Mouse (Mus musculus): ENCODE data around the gene Pdk3. TPM values are rescaled to one million over a fixed set of nuclear protein-coding genes. Genes with fewer than 3 reads are reported as not detected.

Pdk3 gene
- polyA plus RNA-seq, 1 experiment from 2014 or later = 63.9 TPM

DNA sequence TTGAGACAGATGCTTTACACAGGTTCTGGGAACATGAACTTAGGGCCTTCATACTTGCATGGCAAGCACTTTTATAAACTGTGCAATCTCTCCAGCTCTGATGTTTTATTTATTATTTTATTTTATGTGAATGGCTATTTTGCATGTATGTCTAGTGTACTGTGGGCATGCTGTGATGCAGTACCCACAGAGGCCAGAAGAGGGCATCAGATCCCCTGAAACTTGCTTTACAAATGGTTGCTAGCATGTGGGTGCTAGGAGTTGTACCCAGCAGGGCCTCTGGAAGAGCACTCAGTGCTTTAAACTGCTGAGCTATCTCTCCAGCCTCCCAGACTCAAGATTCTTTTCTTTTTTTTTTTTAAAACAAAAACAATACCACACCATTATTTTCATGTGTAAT lies 38.8 kb downstream of the Pdk3 start:
- no peak overlapping the region for H3K9ac ChIP-seq (ENCODE audit: low read length)
- no peaks in the 10 kb centered on the region for H3K9me3 ChIP-seq (ENCODE audit: control insufficient read depth, low read length)
- H3K27ac ChIP-seq (ENCODE audit: low read length) = no peak overlapping the region
- H3K36me3 ChIP-seq (ENCODE audit: control insufficient read depth, insufficient read depth, low read length) = no peaks in the 10 kb centered on the region
- no peaks in the 10 kb centered on the region for H3K27me3 ChIP-seq (ENCODE audit: control insufficient read depth, insufficient read depth, low read depth, low read length)
- no peak overlapping the region for H3K4me3 ChIP-seq (ENCODE audit: low read length)
- no peak for ATAC-seq (ENCODE audit: low read depth)
- H3K4me2 ChIP-seq (ENCODE audit: low read depth, low read length) = no peak overlapping the region
- no peaks in the 10 kb centered on the region for H3K4me1 ChIP-seq (replicated peaks; ENCODE audit: control insufficient read depth, insufficient read depth, low read length)

- no peaks in the 10 kb centered on the region for H3K36me3 ChIP-seq (ENCODE audit: control insufficient read depth, insufficient read depth, low read length)
- 79% methylated on average over 1 of the region's 1 CpGs for WGBS
- no peak overlapping the region for H3K4me2 ChIP-seq (ENCODE audit: low read depth, low read length)
- no peak overlapping the region for H3K9ac ChIP-seq (ENCODE audit: low read length)
- no peak overlapping the region for H3K4me3 ChIP-seq (ENCODE audit: low read length)
- H3K9me3 ChIP-seq (ENCODE audit: control insufficient read depth, low read length) = no peaks in the 10 kb centered on the region
- no peaks in the 10 kb centered on the region for H3K4me1 ChIP-seq (replicated peaks; ENCODE audit: control insufficient read depth, insufficient read depth, low read length)
- no peaks in the 10 kb centered on the region for H3K27me3 ChIP-seq (ENCODE audit: control insufficient read depth, insufficient read depth, low read depth, low read length)
- ATAC-seq (ENCODE audit: low read depth) = no peak
- no peak overlapping the region for H3K27ac ChIP-seq (ENCODE audit: low read length)
These were observed 42.4 kb downstream of the Pdk3 start for GRCm38 (mm10) chrX:93789562-93789961.

- Histone ChIP-seq H3K36me3 (ENCODE audit: control insufficient read depth, insufficient read depth, low read length) (no peaks in the 10 kb centered on the region), H3K4me3 (ENCODE audit: low read length) (no peak overlapping the region), H3K27me3 (ENCODE audit: control insufficient read depth, insufficient read depth, low read depth, low read length) (no peaks in the 10 kb centered on the region), H3K9me3 (ENCODE audit: control insufficient read depth, low read length) (no peaks in the 10 kb centered on the region), H3K9ac (ENCODE audit: low read length) (no peak overlapping the region), H3K27ac (ENCODE audit: low read length) (no peak overlapping the region), H3K4me2 (ENCODE audit: low read depth, low read length) (no peak overlapping the region), H3K4me1 (replicated peaks; ENCODE audit: control insufficient read depth, insufficient read depth, low read length) (0 out of 2 replicates have a peak, but pooled peaks cover under 1% of the 10 kb centered on the region)
- no peak for ATAC-seq (ENCODE audit: low read depth)
- 61% methylated on average over 3 of the region's 3 CpGs for WGBS
These were observed 71.2 kb downstream of the Pdk3 start for GRCm38 (mm10) chrX:93760770-93761169.

- no peak for ATAC-seq (ENCODE audit: low read depth)
- Histone ChIP-seq H3K36me3 (ENCODE audit: control insufficient read depth, insufficient read depth, low read length) (no peaks in the 10 kb centered on the region), H3K4me1 (replicated peaks; ENCODE audit: control insufficient read depth, insufficient read depth, low read length) (0 out of 2 replicates have a peak, but pooled peaks cover 2% of the 10 kb centered on the region), H3K4me2 (ENCODE audit: low read depth, low read length) (no peak overlapping the region), H3K27ac (ENCODE audit: low read length) (no peak overlapping the region), H3K4me3 (ENCODE audit: low read length) (no peak overlapping the region), H3K9ac (ENCODE audit: low read length) (no peak overlapping the region), H3K9me3 (ENCODE audit: control insufficient read depth, low read length) (no peaks in the 10 kb centered on the region), H3K27me3 (ENCODE audit: control insufficient read depth, insufficient read depth, low read depth, low read length) (no peaks in the 10 kb centered on the region; the same call in 1 of the 2 replicates)
- WGBS = 37% methylated on average over 7 of the region's 7 CpGs
These were observed 75.0 kb downstream of the Pdk3 start for GRCm38 (mm10) chrX:93756867-93757455.

- H3K27me3 ChIP-seq (ENCODE audit: control insufficient read depth, insufficient read depth, low read depth, low read length) = no peaks in the 10 kb centered on the region; the same call in 1 of the 2 replicates
- H3K36me3 ChIP-seq (ENCODE audit: control insufficient read depth, insufficient read depth, low read length) = no peaks in the 10 kb centered on the region
- no peak overlapping the region for H3K9ac ChIP-seq (ENCODE audit: low read length)
- H3K9me3 ChIP-seq (ENCODE audit: control insufficient read depth, low read length) = no peaks in the 10 kb centered on the region
- 44% methylated on average over 11 of the region's 11 CpGs for WGBS
- 0 out of 2 replicates have a peak, but pooled peaks cover 2% of the 10 kb centered on the region for H3K4me1 ChIP-seq (replicated peaks; ENCODE audit: control insufficient read depth, insufficient read depth, low read length)
- H3K4me3 ChIP-seq (ENCODE audit: low read length) = no peak overlapping the region
- H3K27ac ChIP-seq (ENCODE audit: low read length) = no peak overlapping the region
- ATAC-seq (ENCODE audit: low read depth) = no peak
- H3K4me2 ChIP-seq (ENCODE audit: low read depth, low read length) = no peak overlapping the region
These were observed 76.7 kb downstream of the Pdk3 start for GRCm38 (mm10) chrX:93755210-93755842.

- Histone ChIP-seq H3K4me1 (replicated peaks; ENCODE audit: control insufficient read depth, insufficient read depth, low read length) (no peaks in the 10 kb centered on the region), H3K4me2 (ENCODE audit: low read depth, low read length) (no peak overlapping the region), H3K9me3 (ENCODE audit: control insufficient read depth, low read length) (no peaks in the 10 kb centered on the region), H3K4me3 (ENCODE audit: low read length) (no peak overlapping the region), H3K27me3 (ENCODE audit: control insufficient read depth, insufficient read depth, low read depth, low read length) (no peaks in the 10 kb centered on the region; the same call in none of the 2 replicates), H3K36me3 (ENCODE audit: control insufficient read depth, insufficient read depth, low read length) (no peaks in the 10 kb centered on the region), H3K9ac (ENCODE audit: low read length) (no peak overlapping the region), H3K27ac (ENCODE audit: low read length) (no peak overlapping the region)
- WGBS = 77% methylated on average over 6 of the region's 6 CpGs
- ATAC-seq (ENCODE audit: low read depth) = no peak
These were observed 81.4 kb downstream of the Pdk3 start for GRCm38 (mm10) chrX:93750566-93750965.

DNA sequence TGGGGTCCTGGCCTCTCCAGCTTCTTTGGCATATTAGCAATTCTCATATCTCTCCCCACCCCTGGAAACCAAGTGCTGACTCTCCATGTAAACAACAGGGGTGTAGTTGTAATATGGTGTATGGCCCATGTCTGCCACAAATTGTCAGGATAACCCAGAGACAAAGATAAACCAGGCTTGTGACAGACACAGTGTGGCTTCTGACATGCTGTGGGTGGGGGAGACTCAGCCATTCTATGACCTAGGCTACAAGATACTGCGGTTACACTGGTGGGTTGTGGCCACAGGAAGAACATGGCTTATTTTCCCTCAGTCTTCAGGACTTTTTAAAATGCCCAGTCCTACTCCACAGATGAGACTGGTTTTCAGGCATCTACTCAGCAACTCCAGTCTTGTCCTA lies 82.8 kb downstream of the Pdk3 start:
- H3K27me3 ChIP-seq (ENCODE audit: control insufficient read depth, insufficient read depth, low read depth, low read length) = no peaks in the 10 kb centered on the region; the same call in none of the 2 replicates
- no peak overlapping the region for H3K4me2 ChIP-seq (ENCODE audit: low read depth, low read length)
- ATAC-seq (ENCODE audit: low read depth) = no peak
- H3K27ac ChIP-seq (ENCODE audit: low read length) = no peak overlapping the region
- 93% methylated on average over 1 of the region's 1 CpGs for WGBS
- H3K9me3 ChIP-seq (ENCODE audit: control insufficient read depth, low read length) = no peaks in the 10 kb centered on the region
- H3K4me1 ChIP-seq (replicated peaks; ENCODE audit: control insufficient read depth, insufficient read depth, low read length) = no peaks in the 10 kb centered on the region
- H3K4me3 ChIP-seq (ENCODE audit: low read length) = no peak overlapping the region
- no peaks in the 10 kb centered on the region for H3K36me3 ChIP-seq (ENCODE audit: control insufficient read depth, insufficient read depth, low read length)
- H3K9ac ChIP-seq (ENCODE audit: low read length) = no peak overlapping the region

- Histone ChIP-seq H3K9me3 (ENCODE audit: control insufficient read depth, low read length) (no peaks in the 10 kb centered on the region), H3K9ac (ENCODE audit: low read length) (no peak overlapping the region), H3K4me1 (replicated peaks; ENCODE audit: control insufficient read depth, insufficient read depth, low read length) (no peaks in the 10 kb centered on the region), H3K4me3 (ENCODE audit: low read length) (no peak overlapping the region), H3K36me3 (ENCODE audit: control insufficient read depth, insufficient read depth, low read length) (no peaks in the 10 kb centered on the region), H3K4me2 (ENCODE audit: low read depth, low read length) (no peak overlapping the region), H3K27ac (ENCODE audit: low read length) (no peak overlapping the region), H3K27me3 (ENCODE audit: control insufficient read depth, insufficient read depth, low read depth, low read length) (no peaks in the 10 kb centered on the region)
- 52% methylated on average over 6 of the region's 6 CpGs for WGBS
- no peak for ATAC-seq (ENCODE audit: low read depth)
These were observed 98.8 kb downstream of the Pdk3 start for GRCm38 (mm10) chrX:93732975-93733748.

GRCm38 (mm10) chrX:93732407-93732806 lies 99.6 kb downstream of the Pdk3 start:
- no peak overlapping the region for H3K9ac ChIP-seq (ENCODE audit: low read length)

More at GRCm38 (mm10) chrX:93732407-93732806, 99.6 kb downstream of the Pdk3 start:
- no peaks in the 10 kb centered on the region for H3K27me3 ChIP-seq (ENCODE audit: control insufficient read depth, insufficient read depth, low read depth, low read length)
- no peak for ATAC-seq (ENCODE audit: low read depth)
- no peak overlapping the region for H3K27ac ChIP-seq (ENCODE audit: low read length)
- H3K36me3 ChIP-seq (ENCODE audit: control insufficient read depth, insufficient read depth, low read length) = no peaks in the 10 kb centered on the region
- H3K9me3 ChIP-seq (ENCODE audit: control insufficient read depth, low read length) = no peaks in the 10 kb centered on the region
- H3K4me2 ChIP-seq (ENCODE audit: low read depth, low read length) = no peak overlapping the region
- H3K4me3 ChIP-seq (ENCODE audit: low read length) = no peak overlapping the region
- no peaks in the 10 kb centered on the region for H3K4me1 ChIP-seq (replicated peaks; ENCODE audit: control insufficient read depth, insufficient read depth, low read length)
